Mouse (Mus musculus) liver, embryonic 14.5 days (tissue): ENCODE results near the gene Dlgap4. TPM values are rescaled to one million over a fixed set of nuclear protein-coding genes. Genes with fewer than 3 reads are reported as not detected.
A peak's percentile ranks its signal among the peaks of the same experiment; 100 is the strongest.

Source experiments
- ATAC-seq: fragments of 200-750 bp; cut with Nextera tagmentation; 2 replicates; pipeline ENCODE4 v1.8.0; 2017; ENCODE audit warnings: moderate number of reproducible peaks, mild to moderate bottlenecking, moderate library complexity; ENCODE audit not compliant: insufficient read depth
- DNase-seq, 3 experiments: peaks; one replicate each; pipeline ENCODE4 v3.0.0-alpha.2; 2012 to 2013; ENCODE audit warnings: low read depth in 3 of 3, low spot score in 3 of 3
- H3K27ac ChIP-seq: fragments of 300-500 bp; sonication (generic); 2 replicates; pipeline ENCODE4 v1.5.1; 2014; ENCODE audit warnings: moderate library complexity, mild to moderate bottlenecking, control low read depth, inconsistent platforms
- H3K27me3 ChIP-seq: fragments of 300-500 bp; sonication (generic); 2 replicates; pipeline ENCODE4 v1.6.1; 2014; ENCODE audit warnings: mild to moderate bottlenecking, low read length, moderate library complexity; ENCODE audit not compliant: control insufficient read depth, insufficient read depth
- H3K36me3 ChIP-seq: fragments of 300-500 bp; sonication (generic); replicated peaks from 2 replicates; pipeline ENCODE4 v1.6.1; 2014; ENCODE audit warnings: low read depth; ENCODE audit not compliant: control insufficient read depth, insufficient read depth
- H3K4me1 ChIP-seq, 2 experiments: fragments of 200-500 bp in 1 of 2; fragments of 300-500 bp in 1 of 2; sonication (generic) in 1 of 2; replicated peaks; 2 replicates each; pipeline ENCODE4 v1.6.1; 2012 to 2014; ENCODE audit warnings: antibody characterized with exemption in 1 of 2, inconsistent platforms in 1 of 2, low read length in 1 of 2; ENCODE audit not compliant: control insufficient read depth in 2 of 2, insufficient read depth in 2 of 2
- H3K4me2 ChIP-seq: fragments of 300-500 bp; sonication (generic); 2 replicates; pipeline ENCODE4 v1.6.1; 2014; ENCODE audit warnings: low read depth, mild to moderate bottlenecking, control low read depth, moderate library complexity
- H3K4me3 ChIP-seq, 2 experiments: fragments of 200-500 bp in 1 of 2; fragments of 300-500 bp in 1 of 2; sonication (generic) in 1 of 2; 2 replicates each; pipeline ENCODE4 v1.5.1; 2012 to 2014; ENCODE audit warnings: low read depth in 2 of 2, low read length in 2 of 2, mild to moderate bottlenecking in 2 of 2, control low read depth in 1 of 2, inconsistent platforms in 1 of 2, moderate library complexity in 1 of 2; ENCODE audit not compliant: insufficient read depth in 1 of 2
- H3K9ac ChIP-seq: fragments of 300-500 bp; sonication (generic); replicated peaks from 2 replicates; pipeline ENCODE4 v1.6.1; 2014; ENCODE audit warnings: mild to moderate bottlenecking, control low read depth, moderate library complexity
- H3K9me3 ChIP-seq: fragments of 300-500 bp; sonication (generic); 2 replicates; pipeline ENCODE4 v1.6.1; 2016; ENCODE audit warnings: low read length, mixed read lengths; ENCODE audit not compliant: control insufficient read depth
- CTCF ChIP-seq: IDR thresholded peaks from 2 replicates; pipeline ENCODE4 v1.5.1; 2016; ENCODE audit warnings: antibody characterized with exemption, low read depth, control low read depth
- EP300 ChIP-seq: IDR thresholded peaks from 2 replicates; pipeline ENCODE4 v1.6.1; 2016; ENCODE audit warnings: antibody characterized with exemption, low read depth
- WGBS: fragments of 180-500 bp; shearing (Covaris S2); extraction: QIAGEN DNeasy Blood & Tissue Kit; methylation state at CpG from one replicate; pipeline ENCODE4 v1.1.7; 2014; ENCODE audit not compliant: insufficient replicate concordance; 5-methylcytosine and 5-hydroxymethylcytosine counted together
- polyA plus RNA-seq, 2 experiments: library from polyadenylated mRNA; depleted of rRNA in 1 of 2; stranded (reverse) in 1 of 2; unstranded in 1 of 2; fragments of >200 nt; fragmentation: Nextera tagmentation in 1 of 2; extraction: Ambion mirVana in 1 of 2; gene quantifications; 2 replicates each; pipeline versions ENCODE4 v1.2.1 to v1.2.3; 2012 to 2014

Dlgap4 gene
- polyA plus RNA-seq, 2 experiments: 6.6 to 9.7 TPM

DNA sequence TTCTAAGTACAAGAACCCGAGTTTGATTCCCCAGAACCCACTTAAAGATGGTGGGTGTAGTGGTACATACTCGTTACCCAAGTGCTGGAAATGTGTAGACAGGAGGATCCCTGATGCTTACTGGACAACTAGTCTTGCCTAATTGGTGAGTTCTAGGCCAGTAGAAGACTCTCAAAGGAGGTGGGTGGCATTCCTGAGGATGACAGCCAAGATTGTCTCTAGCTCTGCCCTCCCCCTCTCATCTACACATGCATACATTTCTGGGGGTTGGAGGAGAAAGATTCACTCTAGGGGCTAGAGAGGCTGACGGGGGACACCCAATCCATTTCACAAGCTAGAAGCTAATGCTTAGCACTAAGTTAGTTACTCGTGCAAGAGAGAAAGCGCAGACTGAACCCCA, 33.4 kb downstream of the Dlgap4 start:
- WGBS: 47% methylated on average over 5 of the region's 5 CpGs
- TF ChIP-seq CTCF: no peak
- no peak for TF ChIP-seq EP300
- no peaks in the 10 kb centered on the region for H3K27me3 ChIP-seq
- H3K36me3 ChIP-seq: no peaks in the 10 kb centered on the region
- H3K9ac ChIP-seq: no peak overlapping the region
- no peak overlapping the region for H3K4me2 ChIP-seq
- H3K4me1 ChIP-seq: no peaks in the 10 kb centered on the region
- ATAC-seq (no peak), DNase-seq (no peak)
- H3K9me3 ChIP-seq: no peaks in the 10 kb centered on the region
- no peak overlapping the region for H3K27ac ChIP-seq
- H3K4me3 ChIP-seq: no peak overlapping the region

DNA sequence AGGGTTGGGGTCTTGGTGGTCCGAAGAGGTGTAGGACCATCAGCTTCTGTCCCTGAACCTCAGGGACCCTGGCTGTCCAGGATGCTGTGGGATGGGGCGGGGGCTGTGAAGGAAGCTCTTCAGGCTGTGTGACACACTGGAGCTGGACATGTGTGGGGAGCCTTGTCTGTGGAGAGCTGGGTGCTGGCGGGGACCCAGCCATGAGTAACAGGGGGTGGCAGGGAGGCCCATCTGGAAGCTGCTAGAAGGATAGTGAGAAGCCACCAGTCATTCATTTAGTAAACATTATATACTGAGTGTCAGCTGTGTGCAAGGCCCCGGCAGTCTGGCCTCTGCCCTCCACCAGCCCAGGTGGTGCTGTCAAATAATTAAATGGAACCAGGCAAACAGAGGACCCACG, 34.5 kb downstream of the Dlgap4 start:
- Histone ChIP-seq H3K9me3 (no peaks in the 10 kb centered on the region), H3K4me1 (no peaks in the 10 kb centered on the region), H3K9ac (no peak overlapping the region), H3K4me2 (no peak overlapping the region), H3K27me3 (no peaks in the 10 kb centered on the region), H3K27ac (no peak overlapping the region), H3K4me3 (no peak overlapping the region), H3K36me3 (no peaks in the 10 kb centered on the region)
- ATAC-seq (no peak), DNase-seq (no peak)
- no peak for TF ChIP-seq CTCF
- TF ChIP-seq EP300: no peak
- 49% methylated on average over 5 of the region's 5 CpGs for WGBS

DNA sequence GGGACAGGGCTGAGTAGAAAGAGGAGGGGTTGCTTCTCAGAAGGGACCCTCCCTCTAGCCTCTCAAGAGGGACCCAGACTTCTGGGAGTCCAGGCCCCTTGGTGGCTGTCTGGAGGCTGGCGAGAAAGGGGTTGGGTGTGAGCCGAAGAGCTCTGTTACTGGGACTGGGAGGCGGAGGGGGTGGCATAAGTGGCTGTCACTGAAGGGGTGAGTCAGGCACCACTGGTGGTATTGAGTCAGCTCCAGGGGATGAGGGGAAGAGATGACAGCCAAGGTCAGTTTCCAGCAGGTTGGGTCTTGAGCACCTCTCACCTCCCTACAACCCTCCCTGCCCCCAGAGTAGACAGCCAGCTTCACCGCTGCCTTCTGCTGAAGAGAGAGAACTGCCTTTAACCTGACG, 35.9 kb downstream of the Dlgap4 start:
- WGBS: 48% methylated on average over 5 of the region's 5 CpGs
- no peak for TF ChIP-seq EP300
- TF ChIP-seq CTCF: no peak
- Histone ChIP-seq H3K4me1 (no peaks in the 10 kb centered on the region), H3K4me3 (no peak overlapping the region), H3K27ac (no peak overlapping the region), H3K36me3 (no peaks in the 10 kb centered on the region), H3K27me3 (no peaks in the 10 kb centered on the region), H3K9ac (no peak overlapping the region), H3K4me2 (no peak overlapping the region), H3K9me3 (no peaks in the 10 kb centered on the region)
- ATAC-seq (no peak), DNase-seq (no peak)

DNA sequence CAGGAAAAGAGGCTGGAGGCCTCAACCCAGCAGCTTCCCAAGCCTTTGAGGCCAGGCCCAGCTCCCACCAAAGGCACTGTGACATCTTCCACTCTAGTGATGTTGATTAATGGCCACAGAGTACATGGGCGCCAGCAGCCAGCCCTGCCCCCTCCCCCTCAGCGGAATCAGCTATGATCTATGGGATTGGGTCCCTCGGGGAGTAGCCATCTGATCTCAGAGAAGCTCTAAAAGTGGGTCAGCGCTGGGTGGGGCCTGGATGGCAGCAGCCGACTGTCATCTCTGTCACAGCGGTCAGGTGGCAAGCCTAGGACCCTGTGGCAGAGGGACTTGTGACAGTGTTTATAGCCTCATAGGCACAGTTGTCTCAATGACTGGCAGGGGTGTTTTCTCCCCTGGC, 37.5 kb downstream of the Dlgap4 start:
- ATAC-seq (no peak), DNase-seq (no peak)
- H3K36me3 ChIP-seq: no peaks in the 10 kb centered on the region
- no peaks in the 10 kb centered on the region for H3K27me3 ChIP-seq
- WGBS: 44% methylated on average over 6 of the region's 6 CpGs
- TF ChIP-seq CTCF (no peak), EP300 (no peak)
- H3K4me3 ChIP-seq: no peak overlapping the region
- H3K4me2 ChIP-seq: no peak overlapping the region
- H3K9me3 ChIP-seq: no peaks in the 10 kb centered on the region
- no peak overlapping the region for H3K9ac ChIP-seq
- no peak overlapping the region for H3K27ac ChIP-seq
- H3K4me1 ChIP-seq: no peaks in the 10 kb centered on the region

DNA sequence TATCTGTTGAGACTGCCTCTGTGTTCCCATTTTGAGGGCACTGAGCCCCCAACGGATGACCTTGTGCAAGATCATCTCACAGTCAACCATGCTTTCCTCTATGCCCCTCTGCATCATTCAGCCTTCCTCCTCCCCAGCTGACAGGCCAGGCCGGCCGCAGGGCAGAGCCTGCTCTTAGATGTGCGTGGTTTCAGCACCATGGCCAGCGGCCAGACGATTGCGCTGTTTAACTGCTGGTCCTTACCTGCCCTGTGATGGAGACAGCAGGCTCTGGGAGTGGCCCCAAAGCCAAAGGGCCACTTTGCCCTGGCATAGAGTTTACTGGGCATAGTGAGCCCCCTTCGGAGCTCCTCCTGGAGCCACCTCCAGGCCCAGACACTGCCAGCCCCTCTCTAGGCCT, 39.3 kb downstream of the Dlgap4 start:
- no peak for TF ChIP-seq EP300
- 7% methylated on average over 8 of the region's 8 CpGs for WGBS
- Histone ChIP-seq H3K9me3 (no peaks in the 10 kb centered on the region), H3K36me3 (no peaks in the 10 kb centered on the region), H3K9ac (no peak overlapping the region), H3K27ac (no peak overlapping the region), H3K4me1 (no peaks in the 10 kb centered on the region), H3K4me2 (no peak overlapping the region), H3K4me3 (no peak overlapping the region), H3K27me3 (no peaks in the 10 kb centered on the region)
- DNase-seq (peak; percentile 13 to 30 (median 14)), ATAC-seq (no peak)
